Mouse (Mus musculus): Measurements from ENCODE around the gene Oca2.

- no peak for TF ChIP-seq CTCF (conservative IDR thresholded peaks at IDR 0.05; ENCODE audit: low read length)
- no peak for TF ChIP-seq POU5F1 (IDR thresholded peaks at IDR 0.05; ENCODE audit: borderline replicate concordance, low read length)
- no peak for TF ChIP-seq NANOG (IDR thresholded peaks at IDR 0.05; ENCODE audit: borderline replicate concordance, low read length)
Observed at GRCm38 (mm10) chr7:56202843-56203242, 36.7 kb upstream of the Oca2 start.

Data from E14TG2a.4 (cell line).